8 mouse cellular contexts compared by ENCODE assay signal in genomic region chr8:87536615-87537329, GRCm38 (mm10). TPM values are rescaled to one million over a fixed set of nuclear protein-coding genes. Genes with fewer than 3 reads are reported as not detected.
DNase-seq lines count a peak whose midpoint lies in the region; ATAC-seq lines count a peak whose summit lies in the region.

No protein-coding gene starts in this region.

- no peak overlapping the region for H3K27ac ChIP-seq in hindbrain, embryonic 11.5 days (ENCODE audit: low read depth, low read length)
- H3K27ac ChIP-seq in lung, embryonic 16.5 days (ENCODE audit: low read length) = no peak overlapping the region

- no peaks in the 10 kb centered on the region for H3K27me3 ChIP-seq in hindbrain, embryonic 11.5 days (ENCODE audit: control insufficient read depth, insufficient read depth, low read length)
- no peaks in the 10 kb centered on the region for H3K27me3 ChIP-seq in lung, embryonic 16.5 days (ENCODE audit: control insufficient read depth, insufficient read depth, low read depth, low read length)

- no peaks in the 10 kb centered on the region for H3K36me3 ChIP-seq in hindbrain, embryonic 11.5 days (ENCODE audit: control insufficient read depth, insufficient read depth, low read length)
- H3K36me3 ChIP-seq in lung, embryonic 16.5 days (ENCODE audit: control insufficient read depth, insufficient read depth, low read length) = no peaks in the 10 kb centered on the region

- 5% methylated on average over 23 of the region's 23 CpGs for WGBS in hindbrain, embryonic 11.5 days
- 4% methylated on average over 23 of the region's 23 CpGs for WGBS in lung, embryonic 16.5 days

- peak overlapping the region; percentile 11; the same call in 1 of the 2 replicates for H3K4me2 ChIP-seq in hindbrain, embryonic 11.5 days (replicated peaks; ENCODE audit: low read depth, low read length)
- H3K4me2 ChIP-seq in lung, embryonic 16.5 days (ENCODE audit: low read depth, low read length) = no peak overlapping the region

- H3K4me1 ChIP-seq in hindbrain, embryonic 11.5 days (replicated peaks; ENCODE audit: control insufficient read depth, insufficient read depth, low read length) = no peaks in the 10 kb centered on the region
- H3K4me1 ChIP-seq in lung, embryonic 16.5 days (replicated peaks; ENCODE audit: control insufficient read depth, insufficient read depth, low read length) = no peaks in the 10 kb centered on the region

- H3K9me3 ChIP-seq in hindbrain, embryonic 11.5 days (ENCODE audit: control insufficient read depth, low read length) = no peaks in the 10 kb centered on the region
- no peaks in the 10 kb centered on the region for H3K9me3 ChIP-seq in lung, embryonic 16.5 days (ENCODE audit: control insufficient read depth, low read length)

- ATAC-seq in frontal cortex, adult (ENCODE audit: low TSS enrichment) = peak; percentile 79
- ATAC-seq in hindbrain, embryonic 11.5 days (ENCODE audit: low FRiP score) = peak; percentile 78
- ATAC-seq in lung, embryonic 16.5 days (ENCODE audit: low read depth) = peak; percentile 68; the same call in 1 of the 2 replicates

- DNase-seq in MN1 (ENCODE audit: low spot score) = peak; percentile 37
- DNase-seq in cerebellum, adult 9-10 months = peak; percentile 92
- DNase-seq in hindbrain, embryonic 11.5 days (ENCODE audit: low spot score) = peak; percentile 90
- peak; percentile 52 for DNase-seq in layer of hippocampus, adult 9-10 months (ENCODE audit: low spot score)
- peak; percentile 72 for DNase-seq in ovary, postnatal 36 days (ENCODE audit: low spot score)
- DNase-seq in thymus, postnatal 36 days = peak; percentile 41 to 61

- no peak overlapping the region for H3K9ac ChIP-seq in hindbrain, embryonic 11.5 days (ENCODE audit: low read depth, low read length)
- H3K9ac ChIP-seq in lung, embryonic 16.5 days (ENCODE audit: low read length) = no peak overlapping the region

- H3K4me3 ChIP-seq in hindbrain, embryonic 11.5 days (ENCODE audit: low read depth, low read length) = no peak overlapping the region
- H3K4me3 ChIP-seq in lung, embryonic 16.5 days (ENCODE audit: low read length) = no peak overlapping the region

RNA-seq across cellular contexts. Expression of gene 4933402J07Rik, which starts 26.9 kb away (rescaled TPM):
- not detected in 2 replicates for polyA plus RNA-seq in hindbrain, embryonic 11.5 days (2014; fragmentation: Nextera tagmentation; extraction: Ambion mirVana)
- polyA plus RNA-seq in lung, embryonic 16.5 days (2015; fragmentation: Nextera tagmentation; extraction: Ambion mirVana) = not detected in 2 replicates

Comparison
In these comparisons a context has a peak if more than half of its experiments do, and no peak if none do; other contexts are left out.
1. DNase-seq: peak in every context shown above with its lines; median percentile 92 in cerebellum, adult 9-10 months; 90 in hindbrain, embryonic 11.5 days; 72 in ovary, postnatal 36 days; 52 in layer of hippocampus, adult 9-10 months; 51 in thymus, postnatal 36 days; 37 in MN1.